Mouse (Mus musculus): ENCODE measurements at regions not wholly inside any gene's neighbourhood (a gene's known extent, or its start where the extent isn't known, plus 50 kb on each side); places are given as distances from the start of the nearest gene placed in this dataset.
A peak's percentile ranks its signal among the peaks of the same experiment; 100 is the strongest.

DNA sequence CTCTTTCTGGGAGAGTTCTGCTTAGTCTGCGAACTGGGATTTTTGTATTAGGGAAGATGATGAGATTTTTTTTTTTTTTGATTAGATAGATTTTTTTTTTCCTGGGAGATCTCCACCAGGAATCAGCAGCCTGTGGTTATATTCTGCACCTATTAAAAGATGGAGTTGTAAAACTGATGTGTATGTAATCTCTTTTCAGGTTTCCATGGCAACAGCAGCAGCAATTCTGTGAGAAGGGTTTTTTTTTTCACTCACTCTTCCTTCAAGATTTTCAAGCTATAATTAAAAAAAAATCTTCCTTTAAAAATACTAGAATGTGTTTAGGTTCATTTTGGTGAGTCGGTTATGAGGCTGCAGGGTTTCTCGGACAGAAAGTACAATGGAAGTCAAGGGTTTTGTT is 224.5 kb upstream of the Daam1 start:
- Histone ChIP-seq H3K27ac (ENCODE audit: low read length) (no peak overlapping the region), H3K9me3 (replicated peaks; ENCODE audit: control insufficient read depth, low read length) (no peaks in the 10 kb centered on the region), H3K4me1 (ENCODE audit: control insufficient read depth, insufficient read depth, low read length) (no peaks in the 10 kb centered on the region), H3K4me2 (ENCODE audit: low read depth, low read length) (no peak overlapping the region), H3K4me3 (replicated peaks; ENCODE audit: low read length) (no peak overlapping the region), H3K27me3 (ENCODE audit: control insufficient read depth, insufficient read depth, low read length) (no peaks in the 10 kb centered on the region), H3K36me3 (ENCODE audit: control insufficient read depth, insufficient read depth, low read length) (no peaks in the 10 kb centered on the region), H3K9ac (ENCODE audit: low read length) (no peak overlapping the region)
- 81% methylated on average over 3 of the region's 3 CpGs for WGBS
- no peak for ATAC-seq (ENCODE audit: insufficient read depth, low FRiP score)

- Histone ChIP-seq H3K27ac (ENCODE audit: low read length) (no peak overlapping the region), H3K27me3 (ENCODE audit: control insufficient read depth, insufficient read depth, low read length) (no peaks in the 10 kb centered on the region), H3K4me1 (ENCODE audit: control insufficient read depth, insufficient read depth, low read length) (0 out of 2 replicates have a peak, but pooled peaks cover 4% of the 10 kb centered on the region), H3K9ac (ENCODE audit: low read length) (no peak overlapping the region), H3K4me3 (replicated peaks; ENCODE audit: low read length) (no peak overlapping the region), H3K9me3 (replicated peaks; ENCODE audit: control insufficient read depth, low read length) (no peaks in the 10 kb centered on the region), H3K4me2 (ENCODE audit: low read depth, low read length) (no peak overlapping the region), H3K36me3 (ENCODE audit: control insufficient read depth, insufficient read depth, low read length) (no peaks in the 10 kb centered on the region)
- 88% methylated on average over 4 of the region's 4 CpGs for WGBS
- ATAC-seq (ENCODE audit: insufficient read depth, low FRiP score), result no peak
Observed at GRCm38 (mm10) chr12:71607966-71608365, 222.9 kb upstream of the Daam1 start.

DNA sequence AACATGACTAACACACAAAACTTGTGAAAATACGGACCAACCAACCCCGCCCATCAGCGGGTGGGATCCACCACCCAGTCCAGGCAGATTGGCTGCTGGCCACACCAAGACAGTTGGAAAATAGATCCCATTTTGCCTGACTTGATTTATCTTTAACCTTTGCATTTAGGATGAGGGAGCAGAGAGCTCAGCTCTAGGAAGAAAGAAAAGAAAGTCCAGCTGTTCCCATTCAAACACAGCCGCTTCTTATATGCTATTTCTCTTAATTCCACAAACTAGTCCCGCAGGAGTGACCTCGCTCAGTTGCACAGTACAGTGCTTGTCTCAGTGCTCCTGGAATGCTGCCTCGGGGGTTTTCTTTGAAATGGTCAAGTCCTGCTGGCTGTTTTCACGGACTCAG is 217.6 kb upstream of the Daam1 start:
- no peak overlapping the region for H3K4me3 ChIP-seq (replicated peaks; ENCODE audit: low read length)
- H3K36me3 ChIP-seq (ENCODE audit: control insufficient read depth, insufficient read depth, low read length), result no peaks in the 10 kb centered on the region
- H3K9me3 ChIP-seq (replicated peaks; ENCODE audit: control insufficient read depth, low read length), result no peaks in the 10 kb centered on the region
- no peaks in the 10 kb centered on the region for H3K27me3 ChIP-seq (ENCODE audit: control insufficient read depth, insufficient read depth, low read length)
- H3K4me1 ChIP-seq (ENCODE audit: control insufficient read depth, insufficient read depth, low read length), result 0 out of 2 replicates have a peak, but pooled peaks cover 7% of the 10 kb centered on the region
- no peak overlapping the region for H3K4me2 ChIP-seq (ENCODE audit: low read depth, low read length)
- H3K27ac ChIP-seq (ENCODE audit: low read length), result peak overlapping the region; percentile 79
- 41% methylated on average over 8 of the region's 8 CpGs for WGBS
- peak; percentile 86 for ATAC-seq (ENCODE audit: insufficient read depth, low FRiP score)
- H3K9ac ChIP-seq (ENCODE audit: low read length), result peak overlapping the region; percentile 21; the same call in 1 of the 2 replicates

GRCm38 (mm10) chr12:71614945-71615344 is 215.9 kb upstream of the Daam1 start:
- no peak for ATAC-seq (ENCODE audit: insufficient read depth, low FRiP score)
- no peaks in the 10 kb centered on the region for H3K36me3 ChIP-seq (ENCODE audit: control insufficient read depth, insufficient read depth, low read length)
- H3K4me1 ChIP-seq (ENCODE audit: control insufficient read depth, insufficient read depth, low read length), result 0 out of 2 replicates have a peak, but pooled peaks cover 7% of the 10 kb centered on the region
- H3K9ac ChIP-seq (ENCODE audit: low read length), result no peak overlapping the region
- no peaks in the 10 kb centered on the region for H3K27me3 ChIP-seq (ENCODE audit: control insufficient read depth, insufficient read depth, low read length)
- H3K27ac ChIP-seq (ENCODE audit: low read length), result no peak overlapping the region
- no peak overlapping the region for H3K4me2 ChIP-seq (ENCODE audit: low read depth, low read length)
- no peak overlapping the region for H3K4me3 ChIP-seq (replicated peaks; ENCODE audit: low read length)
- H3K9me3 ChIP-seq (replicated peaks; ENCODE audit: control insufficient read depth, low read length), result no peaks in the 10 kb centered on the region
- 84% methylated on average over 2 of the region's 2 CpGs for WGBS

- H3K27me3 ChIP-seq (ENCODE audit: control insufficient read depth, insufficient read depth, low read length), result no peaks in the 10 kb centered on the region
- H3K9ac ChIP-seq (ENCODE audit: low read length), result no peak overlapping the region
- H3K4me3 ChIP-seq (replicated peaks; ENCODE audit: low read length), result no peak overlapping the region
- WGBS, result 58% methylated on average over 2 of the region's 2 CpGs
- H3K4me2 ChIP-seq (ENCODE audit: low read depth, low read length), result no peak overlapping the region
- H3K27ac ChIP-seq (ENCODE audit: low read length), result no peak overlapping the region
- no peaks in the 10 kb centered on the region for H3K36me3 ChIP-seq (ENCODE audit: control insufficient read depth, insufficient read depth, low read length)
- ATAC-seq (ENCODE audit: insufficient read depth, low FRiP score), result no peak
- H3K9me3 ChIP-seq (replicated peaks; ENCODE audit: control insufficient read depth, low read length), result no peaks in the 10 kb centered on the region
- H3K4me1 ChIP-seq (ENCODE audit: control insufficient read depth, insufficient read depth, low read length), result 0 out of 2 replicates have a peak, but pooled peaks cover 7% of the 10 kb centered on the region
Observed at GRCm38 (mm10) chr12:71615383-71615782, 215.5 kb upstream of the Daam1 start.

- no peaks in the 10 kb centered on the region for H3K36me3 ChIP-seq (ENCODE audit: control insufficient read depth, insufficient read depth, low read length)
- H3K27ac ChIP-seq (ENCODE audit: low read length), result no peak overlapping the region
- H3K27me3 ChIP-seq (ENCODE audit: control insufficient read depth, insufficient read depth, low read length), result no peaks in the 10 kb centered on the region
- WGBS, result 67% methylated on average over 4 of the region's 4 CpGs
- 0 out of 2 replicates have a peak, but pooled peaks cover 7% of the 10 kb centered on the region for H3K4me1 ChIP-seq (ENCODE audit: control insufficient read depth, insufficient read depth, low read length)
- H3K4me2 ChIP-seq (ENCODE audit: low read depth, low read length), result no peak overlapping the region
- ATAC-seq (ENCODE audit: insufficient read depth, low FRiP score), result no peak
- no peaks in the 10 kb centered on the region for H3K9me3 ChIP-seq (replicated peaks; ENCODE audit: control insufficient read depth, low read length)
- no peak overlapping the region for H3K9ac ChIP-seq (ENCODE audit: low read length)
- H3K4me3 ChIP-seq (replicated peaks; ENCODE audit: low read length), result no peak overlapping the region
Observed at GRCm38 (mm10) chr12:71616121-71616520, 214.8 kb upstream of the Daam1 start.

DNA sequence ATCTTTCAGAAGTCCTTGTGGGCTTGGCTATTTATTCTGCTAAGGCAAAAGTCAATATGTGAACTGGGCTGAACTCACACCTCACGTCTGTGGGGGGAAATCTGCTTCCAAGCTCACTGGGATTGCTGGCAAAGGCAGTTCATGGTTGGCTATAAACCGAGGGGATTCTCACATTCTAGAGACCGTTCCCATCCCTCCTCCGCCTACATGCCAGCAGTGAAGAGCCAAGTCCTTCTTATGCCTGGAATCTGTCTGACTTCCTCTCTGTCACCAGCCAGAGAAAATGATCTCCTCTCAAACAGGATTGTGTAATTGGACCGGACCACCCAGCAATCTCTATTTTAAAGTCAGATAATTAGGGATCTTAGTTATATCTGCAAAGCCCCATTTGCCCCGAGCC is 212.4 kb upstream of the Daam1 start:
- H3K27me3 ChIP-seq (ENCODE audit: control insufficient read depth, insufficient read depth, low read length), result no peaks in the 10 kb centered on the region
- H3K4me3 ChIP-seq (replicated peaks; ENCODE audit: low read length), result no peak overlapping the region
- H3K9me3 ChIP-seq (replicated peaks; ENCODE audit: control insufficient read depth, low read length), result no peaks in the 10 kb centered on the region
- H3K4me2 ChIP-seq (ENCODE audit: low read depth, low read length), result no peak overlapping the region
- no peaks in the 10 kb centered on the region for H3K36me3 ChIP-seq (ENCODE audit: control insufficient read depth, insufficient read depth, low read length)
- no peak overlapping the region for H3K9ac ChIP-seq (ENCODE audit: low read length)
- H3K27ac ChIP-seq (ENCODE audit: low read length), result no peak overlapping the region
- H3K4me1 ChIP-seq (ENCODE audit: control insufficient read depth, insufficient read depth, low read length), result 0 out of 2 replicates have a peak, but pooled peaks cover 4% of the 10 kb centered on the region
- 55% methylated on average over 6 of the region's 6 CpGs for WGBS
- no peak for ATAC-seq (ENCODE audit: insufficient read depth, low FRiP score)

DNA sequence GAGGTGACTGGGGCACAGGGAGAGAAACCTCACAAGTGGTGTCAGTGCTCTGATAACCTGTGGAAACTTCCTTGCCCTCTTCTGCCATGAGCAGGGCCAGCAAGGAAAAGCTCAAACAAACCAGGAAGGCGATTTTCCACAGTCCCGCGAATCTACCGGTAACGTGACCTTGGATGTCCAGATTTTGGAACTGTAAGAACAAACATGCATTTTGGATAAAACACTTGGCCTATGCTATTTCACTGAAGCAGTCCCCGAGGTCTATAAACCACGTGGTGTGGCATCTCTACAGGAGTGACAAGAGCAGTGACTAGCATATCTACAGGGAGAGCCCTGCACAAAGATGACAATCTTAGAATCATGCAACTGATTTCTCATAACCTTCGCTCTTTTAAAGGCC is 211.9 kb upstream of the Daam1 start:
- H3K4me2 ChIP-seq (ENCODE audit: low read depth, low read length), result no peak overlapping the region
- no peaks in the 10 kb centered on the region for H3K9me3 ChIP-seq (replicated peaks; ENCODE audit: control insufficient read depth, low read length)
- no peaks in the 10 kb centered on the region for H3K36me3 ChIP-seq (ENCODE audit: control insufficient read depth, insufficient read depth, low read length)
- 0 out of 2 replicates have a peak, but pooled peaks cover 4% of the 10 kb centered on the region for H3K4me1 ChIP-seq (ENCODE audit: control insufficient read depth, insufficient read depth, low read length)
- no peak for ATAC-seq (ENCODE audit: insufficient read depth, low FRiP score)
- H3K9ac ChIP-seq (ENCODE audit: low read length), result no peak overlapping the region
- 73% methylated on average over 8 of the region's 8 CpGs for WGBS
- H3K27ac ChIP-seq (ENCODE audit: low read length), result no peak overlapping the region
- H3K27me3 ChIP-seq (ENCODE audit: control insufficient read depth, insufficient read depth, low read length), result no peaks in the 10 kb centered on the region
- no peak overlapping the region for H3K4me3 ChIP-seq (replicated peaks; ENCODE audit: low read length)

GRCm38 (mm10) chr12:71619561-71619960 is 211.3 kb upstream of the Daam1 start:
- Histone ChIP-seq H3K4me1 (ENCODE audit: control insufficient read depth, insufficient read depth, low read length) (0 out of 2 replicates have a peak, but pooled peaks cover 4% of the 10 kb centered on the region), H3K4me2 (ENCODE audit: low read depth, low read length) (no peak overlapping the region), H3K9ac (ENCODE audit: low read length) (no peak overlapping the region), H3K36me3 (ENCODE audit: control insufficient read depth, insufficient read depth, low read length) (no peaks in the 10 kb centered on the region), H3K9me3 (replicated peaks; ENCODE audit: control insufficient read depth, low read length) (no peaks in the 10 kb centered on the region), H3K4me3 (replicated peaks; ENCODE audit: low read length) (no peak overlapping the region), H3K27me3 (ENCODE audit: control insufficient read depth, insufficient read depth, low read length) (no peaks in the 10 kb centered on the region), H3K27ac (ENCODE audit: low read length) (no peak overlapping the region)
- ATAC-seq (ENCODE audit: insufficient read depth, low FRiP score), result no peak
- 36% methylated on average over 4 of the region's 4 CpGs for WGBS

DNA sequence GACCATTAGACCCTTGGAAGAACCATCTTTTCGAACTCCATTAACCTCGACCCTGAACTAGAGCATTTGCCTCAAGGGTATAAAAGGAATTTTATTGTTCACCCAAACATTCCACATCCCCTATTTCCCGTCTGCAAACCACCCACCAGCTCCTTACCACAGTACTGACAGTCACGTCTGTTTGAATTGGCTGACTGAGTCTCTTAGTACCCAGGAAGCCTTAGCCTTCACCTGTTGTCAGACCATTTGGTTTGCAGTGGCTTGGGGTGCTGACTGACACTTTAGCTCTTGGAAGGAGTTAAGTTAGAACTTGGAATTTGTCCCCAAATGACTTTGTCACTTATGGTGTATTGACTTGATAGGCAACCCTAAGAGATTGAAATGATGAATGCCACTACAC is 209.3 kb upstream of the Daam1 start:
- Histone ChIP-seq H3K27ac (ENCODE audit: low read length) (no peak overlapping the region), H3K9me3 (replicated peaks; ENCODE audit: control insufficient read depth, low read length) (no peaks in the 10 kb centered on the region), H3K4me1 (ENCODE audit: control insufficient read depth, insufficient read depth, low read length) (peaks cover 10% of the 10 kb centered on the region; the same call in 1 of the 2 replicates), H3K4me2 (ENCODE audit: low read depth, low read length) (no peak overlapping the region), H3K9ac (ENCODE audit: low read length) (no peak overlapping the region), H3K36me3 (ENCODE audit: control insufficient read depth, insufficient read depth, low read length) (no peaks in the 10 kb centered on the region), H3K27me3 (ENCODE audit: control insufficient read depth, insufficient read depth, low read length) (no peaks in the 10 kb centered on the region), H3K4me3 (replicated peaks; ENCODE audit: low read length) (no peak overlapping the region)
- WGBS, result 45% methylated on average over 4 of the region's 4 CpGs
- ATAC-seq (ENCODE audit: insufficient read depth, low FRiP score), result no peak
